Mouse (Mus musculus) heart, postnatal 0 days (tissue): ENCODE measurements at regions not wholly inside any gene's neighbourhood (a gene's known extent, or its start where the extent isn't known, plus 50 kb on each side); places are given as distances from the start of the nearest gene placed in this dataset.

Experiments used
- ATAC-seq: fragments of 200-750 bp; cut with Nextera tagmentation; 2 replicates; pipeline ENCODE4 v1.8.0; 2017; ENCODE audit warnings: low read depth, moderate number of reproducible peaks, moderate library complexity; ENCODE audit not compliant: insufficient read depth
- DNase-seq: peaks from one replicate; pipeline ENCODE4 v3.0.0-alpha.2; 2016; ENCODE audit warnings: low spot score
- H3K27ac ChIP-seq: fragments of 300-500 bp; sonication (generic); 2 replicates; pipeline ENCODE4 v1.5.1; 2014; ENCODE audit warnings: low read depth, mild to moderate bottlenecking
- H3K27me3 ChIP-seq: fragments of 300-500 bp; sonication (generic); 2 replicates; pipeline ENCODE4 v1.6.1; 2014; ENCODE audit warnings: low read length, mixed read lengths; ENCODE audit not compliant: control insufficient read depth, insufficient read depth
- H3K36me3 ChIP-seq: fragments of 300-500 bp; sonication (generic); replicated peaks from 2 replicates; pipeline ENCODE4 v1.6.1; 2014; ENCODE audit warnings: low read length, mixed read lengths; ENCODE audit not compliant: control insufficient read depth, insufficient read depth
- H3K4me1 ChIP-seq: fragments of 300-500 bp; sonication (generic); 2 replicates; pipeline ENCODE4 v1.6.1; 2014; ENCODE audit warnings: antibody characterized with exemption; ENCODE audit not compliant: control insufficient read depth, insufficient read depth
- H3K4me2 ChIP-seq: fragments of 300-500 bp; sonication (generic); 2 replicates; pipeline ENCODE4 v1.6.1; 2014; ENCODE audit warnings: low read depth, mild to moderate bottlenecking, low read length, moderate library complexity
- H3K4me3 ChIP-seq: fragments of 300-500 bp; sonication (generic); 2 replicates; pipeline ENCODE4 v1.5.1; 2014; ENCODE audit warnings: low read depth, low read length
- H3K9ac ChIP-seq: fragments of 300-500 bp; sonication (generic); replicated peaks from 2 replicates; pipeline ENCODE4 v1.6.1; 2014; ENCODE audit warnings: low read depth, low read length, mixed read lengths
- H3K9me3 ChIP-seq: fragments of 300-500 bp; sonication (generic); replicated peaks from 2 replicates; pipeline ENCODE4 v1.6.1; 2016; ENCODE audit warnings: low read length; ENCODE audit not compliant: control insufficient read depth
- CTCF ChIP-seq: IDR thresholded peaks from 2 replicates; pipeline ENCODE4 v1.5.1; 2016; ENCODE audit warnings: antibody characterized with exemption, control low read depth, low read depth
- EP300 ChIP-seq: IDR thresholded peaks from 2 replicates; pipeline ENCODE4 v1.6.1; 2016; ENCODE audit warnings: antibody characterized with exemption, low read depth
- WGBS: fragments of 180-500 bp; shearing (Covaris S2); extraction: QIAGEN DNeasy Blood & Tissue Kit; methylation state at CpG from one replicate; pipeline ENCODE4 v1.1.7; 2014; 5-methylcytosine and 5-hydroxymethylcytosine counted together

- Histone ChIP-seq H3K9ac (no peak overlapping the region), H3K9me3 (no peaks in the 10 kb centered on the region), H3K36me3 (no peaks in the 10 kb centered on the region), H3K27ac (no peak overlapping the region), H3K27me3 (no peaks in the 10 kb centered on the region), H3K4me3 (no peak overlapping the region), H3K4me2 (no peak overlapping the region), H3K4me1 (no peaks in the 10 kb centered on the region)
- TF ChIP-seq EP300, result no peak
- no peak for TF ChIP-seq CTCF
- DNase-seq (no peak), ATAC-seq (no peak)
- WGBS, result 77% methylated on average over 4 of the region's 4 CpGs
Observed at GRCm38 (mm10) chr11:85981561-85981960, 95.3 kb downstream of the Tbx4 start.

DNA sequence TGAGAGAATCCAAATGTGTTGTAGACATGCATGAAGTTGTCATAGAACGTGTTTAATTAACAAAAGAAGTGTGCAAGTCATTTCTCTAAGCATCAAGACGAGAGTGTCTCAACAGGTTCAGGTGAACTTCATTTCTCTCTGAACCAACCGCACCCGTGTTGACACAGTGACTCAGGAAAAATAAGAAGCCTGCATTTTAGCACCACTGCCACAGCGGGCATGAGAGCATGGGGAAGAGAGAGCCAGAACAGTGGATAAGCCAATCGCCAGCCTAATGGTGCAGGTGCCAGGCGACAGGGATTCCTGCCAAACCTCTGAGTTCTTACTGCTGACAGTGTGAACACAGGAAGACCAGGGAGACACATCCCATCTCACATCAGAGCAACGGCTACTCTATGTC, 100.1 kb downstream of the Tbx4 start:
- no peaks in the 10 kb centered on the region for H3K9me3 ChIP-seq
- ATAC-seq, result no peak
- H3K36me3 ChIP-seq, result no peaks in the 10 kb centered on the region
- H3K4me2 ChIP-seq, result no peak overlapping the region
- H3K4me1 ChIP-seq, result no peaks in the 10 kb centered on the region
- WGBS, result 65% methylated on average over 8 of the region's 8 CpGs
- DNase-seq, result no peak
- H3K4me3 ChIP-seq, result no peak overlapping the region
- TF ChIP-seq EP300 (no peak), CTCF (no peak)
- no peak overlapping the region for H3K9ac ChIP-seq
- no peak overlapping the region for H3K27ac ChIP-seq
- H3K27me3 ChIP-seq, result no peaks in the 10 kb centered on the region

DNA sequence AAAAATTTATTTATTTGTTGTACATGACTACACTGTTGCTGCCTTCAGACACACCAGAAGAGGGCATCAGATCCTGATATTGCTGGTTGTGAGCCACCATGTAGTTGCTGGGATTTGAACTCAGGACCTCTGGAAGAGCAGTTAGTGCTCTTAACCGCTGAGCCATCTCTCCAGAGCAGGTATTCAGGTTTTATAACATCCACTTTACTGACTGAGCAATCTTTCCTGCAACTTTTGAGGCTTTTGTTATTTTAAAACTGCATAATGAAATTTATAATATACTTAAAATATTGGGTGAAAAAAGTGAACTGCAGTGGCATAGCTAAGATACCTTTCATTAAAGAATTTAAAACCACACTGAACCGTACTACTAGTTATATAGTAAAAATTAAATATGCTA, 101.0 kb downstream of the Tbx4 start:
- no peak for TF ChIP-seq CTCF
- TF ChIP-seq EP300, result no peak
- no peaks in the 10 kb centered on the region for H3K27me3 ChIP-seq
- no peak for ATAC-seq
- no peaks in the 10 kb centered on the region for H3K4me1 ChIP-seq
- no peak for DNase-seq
- H3K9me3 ChIP-seq, result no peaks in the 10 kb centered on the region
- 88% methylated on average over 2 of the region's 2 CpGs for WGBS
- no peak overlapping the region for H3K4me2 ChIP-seq
- H3K9ac ChIP-seq, result no peak overlapping the region
- H3K36me3 ChIP-seq, result no peaks in the 10 kb centered on the region
- no peak overlapping the region for H3K27ac ChIP-seq
- no peak overlapping the region for H3K4me3 ChIP-seq

GRCm38 (mm10) chr11:85989536-85989935, 103.3 kb downstream of the Tbx4 start:
- Histone ChIP-seq H3K36me3 (no peaks in the 10 kb centered on the region), H3K4me3 (peak overlapping the region; percentile 28), H3K4me2 (peak overlapping the region; percentile 56), H3K27me3 (no peaks in the 10 kb centered on the region), H3K4me1 (no peaks in the 10 kb centered on the region), H3K9ac (no peak overlapping the region), H3K9me3 (no peaks in the 10 kb centered on the region), H3K27ac (no peak overlapping the region)
- TF ChIP-seq CTCF, result no peak
- TF ChIP-seq EP300, result no peak
- WGBS, result 15% methylated on average over 10 of the region's 10 CpGs
- ATAC-seq (no peak), DNase-seq (no peak)

- Histone ChIP-seq H3K9me3 (no peaks in the 10 kb centered on the region), H3K27me3 (no peaks in the 10 kb centered on the region), H3K4me1 (no peaks in the 10 kb centered on the region), H3K27ac (no peak overlapping the region), H3K36me3 (no peaks in the 10 kb centered on the region), H3K9ac (no peak overlapping the region), H3K4me2 (peak overlapping the region; percentile 56), H3K4me3 (peak overlapping the region; percentile 28)
- ATAC-seq, result no peak
- TF ChIP-seq EP300, result no peak
- TF ChIP-seq CTCF, result no peak
- WGBS, result 17% methylated on average over 11 of the region's 12 CpGs
- no peak for DNase-seq
Observed at GRCm38 (mm10) chr11:85989940-85990493, 103.8 kb downstream of the Tbx4 start.

DNA sequence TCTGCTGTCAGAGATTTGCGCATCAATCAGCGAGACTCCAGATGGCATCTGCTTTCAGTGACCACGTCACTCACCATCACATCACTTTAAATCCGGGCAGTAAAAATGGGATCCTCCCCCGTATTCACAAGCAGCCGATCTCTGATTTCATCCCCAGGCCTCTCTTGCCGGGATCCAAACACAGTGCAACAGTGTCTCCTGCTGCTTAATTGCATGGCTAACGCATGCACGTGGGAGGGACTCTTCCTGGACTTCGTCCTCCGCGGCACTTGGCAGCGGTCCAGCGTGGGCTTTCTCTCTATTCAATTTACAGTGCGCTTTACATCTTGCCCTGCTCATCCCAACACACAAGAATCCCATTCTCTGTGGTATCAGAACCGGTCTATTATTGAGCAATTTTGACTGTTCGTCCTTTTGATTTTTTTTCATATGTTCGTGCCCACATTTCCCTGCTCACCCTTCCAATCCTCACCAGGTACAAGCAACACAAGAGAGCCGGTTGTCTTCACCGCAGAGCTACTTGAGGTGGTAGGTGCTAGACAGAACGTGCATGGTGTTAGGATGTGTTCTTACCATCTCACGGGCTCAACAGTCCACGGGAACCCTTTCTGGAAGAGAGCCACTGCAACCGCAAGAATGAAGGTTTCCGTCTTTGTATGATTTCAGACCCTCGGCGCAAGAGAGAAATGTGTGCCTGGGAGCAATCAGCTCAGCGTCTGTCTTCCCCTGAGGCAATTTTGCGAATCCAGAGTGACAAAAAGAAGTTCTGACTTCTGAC, 109.3 kb downstream of the Tbx4 start:
- H3K36me3 ChIP-seq, result no peaks in the 10 kb centered on the region
- H3K27ac ChIP-seq, result no peak overlapping the region
- H3K4me3 ChIP-seq, result peak overlapping the region; percentile 24
- H3K9me3 ChIP-seq, result no peaks in the 10 kb centered on the region
- H3K9ac ChIP-seq, result no peak overlapping the region
- ATAC-seq (peak; percentile 47; the same call in 1 of the 2 replicates), DNase-seq (peak; percentile 29)
- peak overlapping the region; percentile 52 for H3K4me2 ChIP-seq
- H3K27me3 ChIP-seq, result no peaks in the 10 kb centered on the region
- no peaks in the 10 kb centered on the region for H3K4me1 ChIP-seq
- peak; percentile 42 for TF ChIP-seq CTCF
- TF ChIP-seq EP300, result no peak
- 38% methylated on average over 29 of the region's 29 CpGs for WGBS
